Mouse (Mus musculus) cortical plate, adult 2 months (tissue): ENCODE measurements at regions not wholly inside any gene's neighbourhood (a gene's known extent, or its start where the extent isn't known, plus 50 kb on each side); places are given as distances from the start of the nearest gene placed in this dataset.

Experiments used
- CTCF ChIP-seq: fragments of 200-500 bp; IDR thresholded peaks from 2 replicates; pipeline ENCODE4 v1.5.1; 2011; ENCODE audit warnings: mild to moderate bottlenecking, control low read depth, low read length; ENCODE audit not compliant: insufficient read depth; ENCODE audit errors: extremely low read depth
- POLR2A ChIP-seq: fragments of 200-500 bp; IDR thresholded peaks from 2 replicates; pipeline ENCODE4 v1.6.1; 2011; ENCODE audit warnings: mild to moderate bottlenecking, low read length, control low read depth; ENCODE audit not compliant: insufficient read depth; ENCODE audit errors: extremely low read depth

- TF ChIP-seq POLR2A (no peak), CTCF (no peak)
Measured at GRCm38 (mm10) chr3:34441792-34442191, 208.4 kb upstream of the Sox2 start.
